Mouse (Mus musculus): ENCODE measurements around the gene Ilf2. TPM values are rescaled to one million over a fixed set of nuclear protein-coding genes. Genes with fewer than 3 reads are reported as not detected.

Ilf2 gene
- polyA plus RNA-seq, 1 experiment = 98.7 TPM

DNA sequence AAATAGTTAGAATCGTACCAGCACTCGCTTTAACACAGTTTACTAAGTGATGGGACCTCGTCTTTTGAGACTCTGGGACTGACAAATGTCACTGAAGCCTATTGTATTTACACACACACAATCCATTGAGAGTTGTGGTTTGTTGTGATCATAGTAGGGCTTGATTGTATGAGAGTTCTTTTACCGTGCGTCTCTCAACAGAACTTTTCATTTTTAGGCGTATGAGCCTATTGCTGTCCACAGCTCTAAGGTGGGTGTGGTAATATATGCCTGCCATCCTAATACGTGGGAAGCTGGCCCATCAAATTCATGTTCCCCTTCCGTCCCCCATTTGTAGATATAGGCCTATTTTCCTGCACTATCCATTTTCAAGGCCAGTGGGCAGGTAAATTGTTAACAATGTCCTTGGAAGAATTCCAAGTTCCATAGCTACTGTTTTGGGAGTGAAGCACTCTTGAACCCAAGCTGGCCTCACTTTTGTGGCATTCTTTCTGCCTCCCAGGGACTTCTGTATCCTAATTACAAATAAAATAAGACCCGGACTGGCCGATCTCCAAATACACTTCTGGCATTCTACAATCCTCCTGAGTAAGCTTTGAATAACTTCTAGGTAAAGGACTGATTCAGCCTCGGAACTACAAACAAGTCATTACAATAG lies 41.7 kb upstream of the Ilf2 start:
- H3K4me1 ChIP-seq (ENCODE audit: control insufficient read depth, insufficient read depth, low read length) = peaks cover 6% of the 10 kb centered on the region; the same call in 1 of the 2 replicates
- H3K4me3 ChIP-seq (replicated peaks; ENCODE audit: insufficient read depth, low read depth, low read length) = peak overlapping the region; percentile 91
- no peaks in the 10 kb centered on the region for H3K27me3 ChIP-seq (ENCODE audit: control insufficient read depth, insufficient read depth, low read length)
- DNase-seq = peak in 1 of 2 experiments; percentile 37
- TF ChIP-seq POLR2A (IDR thresholded peaks at IDR 0.05; ENCODE audit: borderline replicate concordance, insufficient read depth, low read length) (no peak), CTCF (IDR thresholded peaks at IDR 0.05; ENCODE audit: borderline replicate concordance, insufficient read depth, low read depth, low read length) (no peak)
- 48% methylated on average over 11 of the region's 11 CpGs for WGBS
- peak overlapping the region; percentile 37; the same call in 1 of the 2 replicates for H3K27ac ChIP-seq (ENCODE audit: insufficient read depth, low read length)

DNA sequence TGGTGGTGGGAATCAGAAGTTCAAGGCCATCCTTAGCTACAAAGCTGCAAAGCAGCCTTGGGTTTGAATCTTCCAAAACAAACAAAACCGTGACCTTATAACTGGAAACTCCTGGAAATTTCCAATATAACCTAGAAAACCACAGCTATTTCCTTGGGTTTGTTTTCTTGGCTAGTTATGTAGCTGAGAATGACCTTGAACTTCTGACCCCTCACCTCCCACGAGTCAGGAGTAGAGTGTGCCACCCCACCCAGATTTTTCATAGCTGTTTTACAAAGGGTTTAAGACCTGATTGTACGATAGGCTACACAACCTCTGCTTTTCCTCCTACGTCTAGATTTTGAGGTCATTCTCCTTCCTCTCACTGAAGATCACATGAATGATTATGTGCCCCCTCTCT lies 38.8 kb upstream of the Ilf2 start:
- WGBS = 80% methylated on average over 4 of the region's 4 CpGs

DNA sequence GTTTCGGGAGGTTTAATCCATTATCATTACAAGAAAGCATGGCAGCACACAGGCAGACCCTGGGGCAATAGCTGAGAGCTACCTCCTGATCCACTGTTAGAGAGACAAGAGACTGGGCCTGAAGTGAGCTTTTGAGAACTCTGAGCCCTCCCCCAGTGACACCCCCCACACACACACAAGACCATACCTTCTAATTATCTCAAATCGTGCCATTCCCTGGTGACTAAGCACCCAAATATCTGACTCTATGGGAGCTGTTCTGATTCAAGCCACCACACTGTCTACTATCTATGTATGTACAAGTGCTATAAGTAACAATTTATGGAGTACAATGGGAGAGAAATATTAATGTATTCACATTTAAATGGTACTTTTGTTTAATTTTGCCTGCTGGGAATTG lies 35.2 kb upstream of the Ilf2 start:
- Histone ChIP-seq H3K27me3 (ENCODE audit: control insufficient read depth, insufficient read depth, low read length) (no peaks in the 10 kb centered on the region), H3K4me1 (ENCODE audit: control insufficient read depth, insufficient read depth, low read length) (no peaks in the 10 kb centered on the region), H3K27ac (ENCODE audit: insufficient read depth, low read length) (no peak overlapping the region), H3K4me3 (replicated peaks; ENCODE audit: insufficient read depth, low read depth, low read length) (no peak overlapping the region)
- TF ChIP-seq POLR2A (IDR thresholded peaks at IDR 0.05; ENCODE audit: borderline replicate concordance, insufficient read depth, low read length) (no peak), CTCF (IDR thresholded peaks at IDR 0.05; ENCODE audit: borderline replicate concordance, insufficient read depth, low read depth, low read length) (no peak)
- 83% methylated on average over 2 of the region's 2 CpGs for WGBS
- DNase-seq = no peak

More for the DNA sequence above, 38.8 kb upstream of the Ilf2 start:
- Histone ChIP-seq H3K27ac (ENCODE audit: insufficient read depth, low read length) (no peak overlapping the region), H3K27me3 (ENCODE audit: control insufficient read depth, insufficient read depth, low read length) (no peaks in the 10 kb centered on the region), H3K4me3 (replicated peaks; ENCODE audit: insufficient read depth, low read depth, low read length) (no peak overlapping the region), H3K4me1 (ENCODE audit: control insufficient read depth, insufficient read depth, low read length) (no peaks in the 10 kb centered on the region)
- TF ChIP-seq POLR2A (IDR thresholded peaks at IDR 0.05; ENCODE audit: borderline replicate concordance, insufficient read depth, low read length) (no peak), CTCF (IDR thresholded peaks at IDR 0.05; ENCODE audit: borderline replicate concordance, insufficient read depth, low read depth, low read length) (no peak)
- no peak for DNase-seq

GRCm38 (mm10) chr3:90443977-90444376 lies 31.9 kb upstream of the Ilf2 start:
- WGBS = 89% methylated on average over 3 of the region's 3 CpGs
- TF ChIP-seq POLR2A (IDR thresholded peaks at IDR 0.05; ENCODE audit: borderline replicate concordance, insufficient read depth, low read length) (no peak), CTCF (IDR thresholded peaks at IDR 0.05; ENCODE audit: borderline replicate concordance, insufficient read depth, low read depth, low read length) (no peak)
- Histone ChIP-seq H3K27ac (ENCODE audit: insufficient read depth, low read length) (no peak overlapping the region), H3K27me3 (ENCODE audit: control insufficient read depth, insufficient read depth, low read length) (no peaks in the 10 kb centered on the region), H3K4me1 (ENCODE audit: control insufficient read depth, insufficient read depth, low read length) (no peaks in the 10 kb centered on the region), H3K4me3 (replicated peaks; ENCODE audit: insufficient read depth, low read depth, low read length) (no peak overlapping the region)
- DNase-seq = no peak

DNA sequence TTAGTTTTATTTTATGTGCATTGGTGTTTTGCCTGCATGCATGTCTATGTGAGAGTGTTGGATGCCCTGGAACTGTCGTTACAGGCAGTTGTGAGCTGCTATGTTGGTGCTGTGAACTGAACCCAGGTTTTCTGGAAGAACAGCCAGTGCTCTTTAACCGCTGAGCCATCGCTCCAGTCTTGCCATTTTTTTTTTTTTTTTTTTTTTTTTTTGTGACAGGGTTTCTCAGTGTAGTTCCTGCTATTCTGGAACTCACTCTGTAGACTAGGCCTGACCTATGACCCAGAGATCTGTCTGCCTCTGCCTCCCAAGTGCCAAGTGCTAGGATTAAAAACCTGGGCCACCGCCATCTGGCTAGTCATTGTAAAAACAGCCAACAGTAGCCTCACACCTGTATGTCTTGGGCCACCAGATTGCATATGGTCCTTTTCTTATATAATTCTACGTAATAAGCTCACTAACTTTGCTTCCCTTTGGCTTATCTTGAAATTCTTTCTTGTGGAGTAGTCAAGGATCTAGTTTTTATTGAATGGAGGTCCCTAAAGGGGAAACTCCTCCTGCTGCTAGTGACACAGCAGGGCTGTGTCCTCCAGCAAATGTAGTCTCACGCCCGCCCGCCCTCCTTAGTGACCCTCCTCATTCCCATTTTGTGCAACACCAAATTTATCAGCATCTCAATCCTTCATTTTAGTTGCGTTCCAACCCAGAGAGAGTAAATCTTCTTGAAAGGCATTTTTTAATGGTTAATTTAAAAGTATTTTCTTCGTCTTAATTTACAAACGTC lies 30.3 kb upstream of the Ilf2 start:
- Histone ChIP-seq H3K27me3 (ENCODE audit: control insufficient read depth, insufficient read depth, low read length) (no peaks in the 10 kb centered on the region), H3K27ac (ENCODE audit: insufficient read depth, low read length) (no peak overlapping the region), H3K4me3 (replicated peaks; ENCODE audit: insufficient read depth, low read depth, low read length) (no peak overlapping the region), H3K4me1 (ENCODE audit: control insufficient read depth, insufficient read depth, low read length) (no peaks in the 10 kb centered on the region)
- no peak for DNase-seq
- WGBS = 75% methylated on average over 11 of the region's 11 CpGs
- no peak for TF ChIP-seq POLR2A (IDR thresholded peaks at IDR 0.05; ENCODE audit: borderline replicate concordance, insufficient read depth, low read length)
- no peak for TF ChIP-seq CTCF (IDR thresholded peaks at IDR 0.05; ENCODE audit: borderline replicate concordance, insufficient read depth, low read depth, low read length)

DNA sequence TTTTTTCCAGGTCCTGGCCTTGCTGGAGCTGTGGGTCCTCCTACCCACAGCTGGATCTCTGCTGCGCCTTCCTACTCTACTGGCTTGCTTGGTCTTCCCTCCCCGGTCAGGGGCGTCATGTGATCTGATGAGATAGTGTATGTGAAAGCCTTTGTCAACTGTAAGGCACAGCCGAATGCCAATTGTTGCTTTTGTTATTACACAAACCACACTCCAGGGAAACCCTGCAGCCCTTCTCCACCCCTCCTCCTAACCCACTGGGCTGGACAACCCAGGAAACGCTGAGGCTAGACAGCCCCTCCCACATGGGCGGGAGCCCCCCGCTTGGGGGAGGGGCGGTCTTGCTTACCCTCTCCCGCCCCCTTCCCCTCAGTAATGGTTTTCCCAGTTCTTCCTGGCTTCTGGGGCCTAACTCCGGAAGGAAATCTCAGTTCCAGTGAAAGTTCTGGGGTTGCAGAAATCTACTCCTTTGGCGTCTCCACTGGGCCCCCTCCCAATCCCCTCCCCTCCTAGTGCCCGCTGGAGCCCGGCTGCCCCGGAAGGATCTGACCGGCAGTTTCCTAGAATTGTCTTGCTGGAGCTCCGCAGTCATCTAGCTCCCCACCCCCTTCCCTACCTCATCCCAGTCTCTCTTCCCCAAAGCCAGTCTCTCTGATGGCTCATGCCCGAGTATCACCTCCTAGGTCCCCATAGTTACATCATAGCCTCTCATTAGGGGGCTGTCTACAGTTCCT lies 29.4 kb upstream of the Ilf2 start:
- TF ChIP-seq CTCF (IDR thresholded peaks at IDR 0.05; ENCODE audit: borderline replicate concordance, insufficient read depth, low read depth, low read length) (no peak), POLR2A (IDR thresholded peaks at IDR 0.05; ENCODE audit: borderline replicate concordance, insufficient read depth, low read length) (no peak)
- Histone ChIP-seq H3K27ac (ENCODE audit: insufficient read depth, low read length) (no peak overlapping the region; the same call in 1 of the 2 replicates), H3K27me3 (ENCODE audit: control insufficient read depth, insufficient read depth, low read length) (no peaks in the 10 kb centered on the region), H3K4me1 (ENCODE audit: control insufficient read depth, insufficient read depth, low read length) (no peaks in the 10 kb centered on the region), H3K4me3 (replicated peaks; ENCODE audit: insufficient read depth, low read depth, low read length) (no peak overlapping the region)
- WGBS = 7% methylated on average over 17 of the region's 17 CpGs
- peak; percentile 22 to 42 for DNase-seq

DNA sequence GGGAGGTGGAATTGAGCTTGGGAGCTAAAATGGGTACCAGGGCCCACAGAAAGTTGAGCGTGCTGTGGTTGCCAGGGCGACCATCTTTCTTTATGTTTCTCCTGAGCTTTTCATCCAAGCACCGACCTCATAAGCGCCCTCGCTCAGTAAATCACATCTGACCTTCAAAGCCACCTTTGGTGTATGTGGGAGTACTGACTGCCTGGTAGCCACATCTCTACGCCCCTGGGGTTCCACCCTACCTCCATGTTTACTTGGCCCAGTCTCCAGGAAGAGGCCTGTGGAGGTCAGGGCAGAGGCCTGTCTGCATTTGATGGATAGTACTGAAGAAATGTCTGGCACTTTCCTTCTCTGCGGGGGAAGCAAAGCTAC lies 28.8 kb upstream of the Ilf2 start:
- H3K27me3 ChIP-seq (ENCODE audit: control insufficient read depth, insufficient read depth, low read length) = no peaks in the 10 kb centered on the region
- H3K4me3 ChIP-seq (replicated peaks; ENCODE audit: insufficient read depth, low read depth, low read length) = no peak overlapping the region
- no peaks in the 10 kb centered on the region for H3K4me1 ChIP-seq (ENCODE audit: control insufficient read depth, insufficient read depth, low read length)
- H3K27ac ChIP-seq (ENCODE audit: insufficient read depth, low read length) = no peak overlapping the region; the same call in 1 of the 2 replicates
- no peak for TF ChIP-seq CTCF (IDR thresholded peaks at IDR 0.05; ENCODE audit: borderline replicate concordance, insufficient read depth, low read depth, low read length)
- no peak for TF ChIP-seq POLR2A (IDR thresholded peaks at IDR 0.05; ENCODE audit: borderline replicate concordance, insufficient read depth, low read length)
- no peak for DNase-seq
- 69% methylated on average over 7 of the region's 7 CpGs for WGBS
